Mouse (Mus musculus) thymus, postnatal 4 days (tissue): ENCODE results near the gene Fyn.

Source experiments
- DNase-seq: peaks from one replicate; pipeline ENCODE4 v3.0.0; 2021

Fyn gene

DNA sequence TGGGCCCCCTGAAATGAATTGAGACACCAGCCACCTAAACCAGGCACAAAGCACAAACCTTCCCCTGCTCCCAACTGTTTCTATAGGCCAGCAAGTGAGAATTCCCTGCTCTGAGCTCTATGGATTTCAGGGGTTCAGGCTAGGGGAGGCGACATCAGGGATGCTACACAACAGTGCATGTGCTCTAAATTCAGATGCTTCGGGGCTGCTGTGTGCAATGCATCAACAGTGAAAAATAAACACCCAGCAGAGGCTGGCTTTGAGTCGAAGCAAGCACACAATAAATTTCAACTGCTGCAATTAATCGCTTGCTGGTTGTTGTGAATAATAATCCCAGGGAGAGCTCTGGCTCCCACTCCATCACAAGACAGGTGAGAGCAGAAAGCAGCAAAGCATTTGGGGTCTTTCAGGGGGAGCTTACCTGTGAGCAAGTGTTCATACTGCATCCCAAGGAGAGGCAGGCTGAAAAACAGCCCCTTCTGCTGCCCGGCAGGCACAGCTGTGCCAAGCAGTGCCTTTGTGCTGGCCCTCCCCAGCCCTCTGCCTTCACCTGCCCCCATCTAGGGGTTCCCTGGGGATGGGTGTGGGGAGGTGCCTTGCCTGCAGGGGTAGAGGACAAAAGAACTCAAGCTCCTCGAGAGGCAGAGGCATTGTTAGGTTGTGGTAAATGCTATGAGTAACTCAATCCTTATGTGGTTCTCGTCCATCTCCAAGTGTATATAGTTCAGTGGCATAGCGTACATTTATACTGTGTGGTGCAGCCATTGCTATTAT is 219.5 kb downstream of the Fyn start:
- DNase-seq, result no peak

DNA sequence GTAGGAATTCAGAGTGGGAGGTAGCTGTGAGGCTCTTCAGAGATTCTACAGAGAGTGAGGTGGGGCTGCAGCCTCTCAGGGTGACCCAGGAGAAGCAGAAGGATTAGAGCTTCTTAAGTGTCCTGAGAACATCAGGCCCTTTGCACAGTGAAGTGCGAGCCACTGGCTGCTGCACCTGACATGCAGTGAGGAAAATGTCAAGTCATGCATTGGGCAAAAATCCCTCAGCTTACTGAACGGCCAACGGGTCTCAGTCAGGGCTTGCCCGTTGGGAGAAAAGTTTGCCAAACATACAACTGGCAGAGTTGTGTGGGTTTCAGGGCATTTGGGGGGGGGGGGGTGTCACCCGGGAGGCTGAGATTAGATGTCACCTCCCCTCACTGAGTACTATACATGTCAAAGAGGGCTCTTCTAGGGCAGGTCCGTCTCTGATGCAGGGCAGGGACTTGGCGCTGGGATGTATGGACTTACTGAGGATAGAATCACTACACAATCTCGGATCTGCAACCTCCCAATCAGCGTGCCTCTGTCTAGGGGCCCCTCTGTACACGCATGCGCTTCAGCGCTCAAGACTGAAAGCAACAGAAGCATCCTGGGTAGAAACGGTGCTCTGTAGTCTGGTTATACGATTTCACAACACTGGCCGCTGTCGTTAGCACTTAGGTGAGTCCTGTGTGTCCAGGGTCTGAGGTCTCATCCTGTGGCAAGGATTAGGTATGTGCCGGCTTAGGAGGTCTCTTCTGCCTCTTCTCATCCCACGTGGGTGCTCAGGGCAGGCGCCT is 221.3 kb downstream of the Fyn start:
- no peak for DNase-seq

DNA sequence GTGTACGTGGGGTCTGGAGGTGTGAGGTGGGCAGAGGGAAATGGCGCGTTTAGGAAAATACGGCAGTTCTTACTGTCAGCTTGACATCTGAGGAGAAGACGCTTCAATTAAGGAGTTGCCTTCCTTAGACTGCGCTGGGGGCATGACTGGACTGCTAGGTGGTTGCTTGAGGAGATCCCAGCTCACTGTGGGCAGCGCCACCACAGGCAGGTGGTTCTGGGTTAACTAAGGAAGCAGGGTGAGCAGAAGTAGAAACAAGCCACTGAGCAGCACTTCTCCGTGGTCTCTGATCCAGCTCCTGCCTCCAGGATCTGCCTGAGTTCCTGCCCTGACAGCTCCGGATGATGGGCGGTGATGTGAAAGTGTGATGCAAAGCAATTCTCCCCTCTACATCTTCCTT is 222.0 kb downstream of the Fyn start:
- no peak for DNase-seq

DNA sequence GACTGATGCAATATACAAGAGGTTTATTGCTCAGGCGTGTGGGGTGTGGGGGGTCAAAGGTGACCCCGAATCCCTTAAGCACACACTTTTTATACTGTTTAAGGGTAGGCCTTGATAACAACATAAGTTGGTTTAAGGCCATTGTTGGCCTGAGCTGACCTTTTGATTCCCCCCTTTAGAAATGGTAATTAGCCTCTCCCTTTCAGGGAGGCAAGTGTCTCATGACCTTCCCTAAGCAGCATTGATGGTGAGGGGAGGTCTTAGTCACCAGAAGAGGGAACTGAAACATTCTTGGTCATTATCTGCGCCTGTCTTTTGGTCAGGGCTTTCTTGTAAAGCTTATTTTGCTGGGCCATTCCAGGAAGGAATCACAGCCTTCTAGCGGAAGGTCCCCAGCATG is 223.8 kb downstream of the Fyn start:
- DNase-seq, result no peak

DNA sequence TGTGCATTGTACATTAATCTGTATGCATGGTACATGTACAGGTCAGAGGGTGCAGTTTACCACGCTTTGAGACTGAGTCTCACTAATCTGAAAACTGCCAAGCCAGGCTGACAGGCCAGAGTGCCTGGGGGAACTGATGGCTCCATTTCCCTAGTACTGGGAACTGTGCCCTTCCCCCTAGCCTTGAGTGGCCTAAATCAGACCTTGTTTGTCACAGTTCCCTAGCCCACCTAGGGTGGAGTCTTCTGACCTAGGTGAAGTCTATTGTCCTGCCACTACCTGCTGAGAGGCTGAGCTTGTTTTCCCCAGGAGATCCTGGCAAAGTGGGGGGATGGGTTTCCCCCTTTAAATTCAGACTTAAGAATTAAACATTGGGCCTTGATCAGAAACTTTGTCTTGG is 226.1 kb downstream of the Fyn start:
- DNase-seq, result no peak

DNA sequence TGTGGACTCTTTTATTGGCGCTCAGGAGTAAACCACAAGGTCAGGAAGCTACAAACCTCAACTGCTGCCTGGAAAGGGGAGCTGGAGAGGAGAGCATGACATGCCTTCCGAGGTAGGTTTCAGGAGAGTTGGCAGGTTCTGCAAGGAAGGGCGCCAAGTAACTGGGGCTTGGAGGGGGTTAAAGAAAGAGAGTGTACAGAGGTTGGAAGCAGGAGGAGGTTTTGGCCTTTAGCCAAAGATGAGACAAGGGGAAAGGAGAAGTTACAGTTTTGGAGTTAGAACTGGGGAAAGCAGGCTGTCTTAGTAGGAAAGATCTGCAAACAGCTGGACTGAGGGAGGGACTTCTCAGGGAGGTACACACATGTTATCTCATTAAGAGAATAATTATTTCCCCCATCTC is 227.2 kb downstream of the Fyn start:
- no peak for DNase-seq

DNA sequence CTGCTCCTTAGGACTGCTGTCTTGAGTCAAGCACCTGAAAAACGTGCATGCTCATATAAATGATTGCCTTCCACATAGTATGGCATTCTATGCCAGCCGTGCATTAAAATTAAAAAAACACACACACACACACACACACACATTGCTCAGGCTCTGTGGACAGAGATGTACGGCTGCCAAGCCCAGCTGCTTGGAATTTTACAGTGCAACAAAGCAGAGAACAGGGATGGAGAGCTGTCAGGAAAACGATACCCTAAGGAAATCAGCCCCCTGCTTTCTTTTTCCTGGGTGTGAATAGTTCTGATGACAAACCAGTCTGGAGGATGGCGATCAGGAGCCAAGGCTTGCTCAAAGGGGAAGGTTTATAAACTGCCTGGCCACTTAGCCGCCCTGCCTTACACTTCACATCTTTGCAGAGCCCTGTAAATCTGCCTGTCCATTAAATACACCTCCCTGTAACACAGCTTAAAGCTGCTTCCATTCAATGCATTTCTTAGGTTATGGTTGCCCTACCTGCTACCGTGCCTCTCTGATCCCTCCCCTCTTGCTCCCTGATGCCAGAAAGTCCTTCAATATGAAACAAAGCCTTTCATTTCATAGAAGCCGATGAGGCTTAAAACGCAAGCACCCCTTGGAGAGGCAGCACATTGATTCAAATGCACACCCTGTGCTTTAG is 228.6 kb downstream of the Fyn start:
- no peak for DNase-seq

DNA sequence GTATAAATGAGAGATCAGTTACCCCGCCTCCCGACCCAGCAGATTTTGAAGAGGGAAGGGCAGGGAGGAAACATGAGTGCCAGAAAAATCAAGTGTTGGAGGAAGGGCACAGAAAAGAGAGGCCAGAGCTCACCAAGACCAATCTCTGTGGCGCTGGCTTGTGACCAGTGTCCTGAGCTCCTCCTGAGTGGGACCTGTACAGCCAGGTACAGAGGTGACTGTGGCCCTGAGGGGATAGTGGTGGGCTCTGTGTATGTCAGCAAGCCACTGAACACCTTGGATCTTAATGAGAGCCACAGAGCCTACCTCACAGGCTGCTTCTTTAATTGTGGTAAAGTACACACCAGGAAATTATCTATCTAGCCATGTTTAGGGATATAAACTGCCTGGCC is 229.1 kb downstream of the Fyn start:
- no peak for DNase-seq

DNA sequence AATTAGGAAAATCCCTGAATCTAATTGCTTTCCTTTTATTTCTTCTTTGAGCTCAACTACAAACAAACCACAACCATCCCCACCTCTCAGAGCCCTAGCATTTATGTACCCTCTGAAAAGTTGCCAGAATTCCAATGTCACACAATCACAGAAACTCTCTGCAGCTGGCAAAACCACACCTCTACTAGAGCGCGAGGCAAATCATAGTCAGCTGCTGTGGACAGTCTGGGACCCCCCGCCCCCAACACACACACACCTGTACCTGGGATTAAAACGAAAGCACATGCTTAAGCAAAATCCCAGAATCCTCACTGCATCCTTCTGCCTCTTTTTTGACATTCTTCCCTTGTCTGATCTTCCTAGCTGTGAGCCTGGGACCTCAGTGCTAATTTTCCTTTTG is 230.9 kb downstream of the Fyn start:
- no peak for DNase-seq

DNA sequence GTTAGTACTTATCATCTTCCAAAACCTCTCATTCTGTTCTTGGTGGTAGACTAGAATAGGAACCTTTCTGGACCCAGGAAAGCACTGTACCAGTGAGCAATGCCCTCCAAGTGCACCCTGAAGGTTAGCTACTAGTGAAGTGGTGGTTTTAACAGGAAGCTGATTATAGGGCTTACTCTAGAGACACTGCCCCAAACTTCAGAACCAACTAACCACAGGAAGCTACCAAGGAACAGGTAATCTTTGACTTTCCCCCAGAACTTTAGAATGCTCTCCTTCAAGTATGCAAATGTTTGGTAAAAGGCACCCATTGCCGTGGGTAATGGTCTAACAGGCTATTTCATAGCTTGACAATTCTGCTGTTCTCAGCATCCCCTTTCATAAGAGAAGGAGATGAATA is 231.5 kb downstream of the Fyn start:
- no peak for DNase-seq

DNA sequence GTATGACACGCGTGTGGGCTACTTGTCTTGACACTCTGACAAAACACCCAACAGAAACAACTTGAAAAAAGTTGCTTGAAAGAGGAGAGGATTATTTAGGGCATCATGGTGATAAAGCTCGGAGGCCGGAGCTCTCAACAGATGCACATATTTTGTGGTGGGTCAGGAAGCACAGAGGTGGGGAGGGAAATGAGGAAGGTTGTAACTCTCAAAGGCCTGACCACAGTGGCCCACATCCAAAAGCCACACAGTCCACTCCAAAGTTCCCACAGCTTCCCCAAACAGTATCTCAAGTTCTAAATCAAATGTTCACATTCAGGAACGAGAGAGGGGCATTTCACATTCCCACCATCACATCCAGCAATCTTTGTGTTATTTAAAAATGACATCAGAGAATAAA is 232.4 kb downstream of the Fyn start:
- no peak for DNase-seq

DNA sequence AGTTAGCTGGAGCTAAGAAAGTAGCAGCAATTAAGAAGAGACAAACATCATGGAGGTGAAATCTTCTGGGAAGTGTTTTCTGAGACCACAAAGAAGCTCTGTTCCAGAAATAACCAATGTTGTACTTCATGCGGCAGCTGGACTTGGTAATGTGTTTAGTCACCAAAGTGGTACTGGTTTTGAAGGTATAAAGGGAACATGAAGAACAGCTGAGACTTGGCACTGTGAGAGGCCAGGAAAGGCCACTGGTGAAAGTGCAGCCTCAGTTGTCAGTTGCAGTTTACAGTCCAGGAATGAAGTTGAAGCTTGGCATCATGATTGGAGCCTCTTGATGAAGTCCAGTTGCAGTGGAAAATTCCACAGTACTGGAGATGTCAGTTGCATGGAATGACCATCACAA is 237.8 kb downstream of the Fyn start:
- DNase-seq, result no peak

DNA sequence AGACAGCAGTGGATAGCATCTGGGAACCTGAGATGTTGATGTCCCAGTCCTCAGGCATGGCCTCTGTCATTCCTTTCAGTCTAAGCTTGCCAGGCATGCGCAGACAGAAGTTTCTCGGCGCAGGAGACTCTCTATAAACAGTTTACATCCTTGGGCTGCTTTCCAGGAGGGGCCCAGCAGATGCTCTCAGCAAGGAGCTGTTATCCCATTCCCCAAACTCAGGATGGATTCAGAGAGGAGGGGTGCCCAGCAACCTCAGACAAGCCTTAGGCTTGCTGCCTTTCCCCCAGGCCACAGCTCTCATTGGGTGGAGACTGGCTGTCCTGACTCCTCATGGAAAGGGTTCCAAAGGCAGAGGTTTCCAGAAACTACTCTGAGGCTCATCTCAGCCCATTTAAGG is 242.6 kb downstream of the Fyn start:
- no peak for DNase-seq

DNA sequence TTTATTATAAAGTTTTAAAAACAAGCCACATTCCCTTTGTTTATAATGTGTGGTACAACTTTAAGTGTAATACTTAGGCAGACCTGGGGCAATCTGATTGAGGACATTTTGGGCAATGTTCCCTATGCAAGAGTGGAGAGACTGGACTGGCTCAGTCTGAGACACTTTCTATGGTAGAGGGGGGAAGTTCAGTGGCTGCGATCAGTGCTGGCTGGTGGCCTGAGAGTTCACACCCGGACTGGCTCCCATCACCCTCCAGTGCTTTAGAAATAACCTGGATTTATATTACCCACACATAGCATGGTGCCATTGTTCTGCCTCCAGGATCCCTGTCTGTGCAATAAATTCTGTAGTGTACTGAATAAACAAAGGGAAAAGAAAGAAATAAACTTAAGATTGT is 243.5 kb downstream of the Fyn start:
- no peak for DNase-seq

DNA sequence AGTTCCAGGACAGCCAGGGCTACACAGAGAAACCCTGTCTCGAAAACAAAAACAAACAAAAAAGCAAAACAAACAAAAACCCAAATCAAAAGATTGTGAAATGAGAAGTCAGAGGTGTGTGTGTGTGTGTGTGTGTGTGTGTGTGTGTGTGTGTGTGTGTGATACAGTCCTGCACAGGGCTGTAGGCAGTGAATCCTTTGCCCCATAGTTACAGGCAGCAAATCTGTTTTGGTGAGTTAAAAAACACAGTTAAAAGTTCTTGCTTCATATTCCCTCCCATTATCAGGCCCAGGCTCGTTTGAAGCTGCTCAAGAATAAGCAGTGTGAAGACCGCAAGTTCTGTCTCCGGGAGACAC is 244.0 kb downstream of the Fyn start, which contains the start of gene Traf3ip2:
Gene Traf3ip2, plus strand, starts transcription at position 302 of the 356 bp plus-strand sequence.
- DNase-seq, result no peak

DNA sequence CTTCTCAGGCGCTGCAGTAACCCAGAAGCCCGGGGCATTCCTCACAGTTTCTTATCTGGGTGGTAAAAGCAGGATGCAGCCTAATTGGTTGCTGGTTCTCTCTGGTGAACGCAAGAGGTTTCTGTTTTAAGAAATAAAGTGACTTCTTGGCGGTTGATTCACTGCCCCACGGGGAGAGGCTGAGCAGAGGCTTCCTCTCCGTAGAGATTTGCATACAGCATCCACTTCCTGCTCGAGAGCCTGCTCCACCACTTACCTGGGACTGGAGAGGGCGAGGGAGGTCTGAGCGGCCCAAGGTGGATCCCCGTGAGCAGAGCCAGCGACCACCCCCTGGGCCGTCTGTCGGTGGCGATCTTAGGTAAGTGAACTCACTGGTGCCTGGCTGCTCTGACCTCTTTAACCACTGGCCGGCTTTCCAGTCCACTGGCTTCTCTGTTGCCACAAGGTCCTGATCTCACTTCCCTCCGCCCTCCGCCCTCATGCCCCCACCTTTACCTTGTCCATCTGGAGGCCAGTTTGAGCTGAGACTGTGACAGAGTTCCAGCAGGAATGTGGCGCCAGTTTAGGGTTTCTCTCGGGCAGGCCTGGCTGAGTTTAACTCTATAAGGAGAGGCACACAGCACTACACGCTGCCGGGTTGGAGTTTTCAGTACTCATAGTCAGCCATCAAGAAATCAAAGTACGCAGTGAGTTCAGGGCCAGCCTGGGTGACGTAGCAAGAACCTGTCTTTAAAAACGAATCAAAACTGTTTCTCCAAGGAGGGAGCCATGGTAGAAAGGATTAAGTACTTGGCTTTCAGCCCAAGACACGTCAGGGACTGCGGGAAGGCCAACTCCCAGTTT is 244.6 kb downstream of the Fyn start:
- DNase-seq, result peak; percentile 69

DNA sequence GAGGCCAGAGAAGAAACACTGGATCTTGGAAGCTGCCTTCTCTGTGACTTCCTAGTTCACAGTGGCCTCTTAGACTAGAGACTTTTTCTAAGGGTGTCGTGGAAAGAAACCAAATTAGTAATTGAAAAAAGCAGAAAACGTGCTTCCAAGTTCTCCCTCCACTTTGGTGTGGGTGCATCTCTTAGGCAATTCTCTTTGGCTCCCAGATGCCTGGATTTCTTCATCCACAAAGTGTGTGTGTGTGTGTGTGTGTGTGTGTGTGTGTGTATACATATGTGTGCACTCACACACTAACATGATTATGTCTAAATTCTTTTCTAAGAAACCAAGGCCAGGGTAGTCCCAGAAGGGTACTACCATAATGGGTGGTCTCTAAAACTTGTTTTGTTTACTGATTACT is 245.3 kb downstream of the Fyn start:
- DNase-seq, result no peak

DNA sequence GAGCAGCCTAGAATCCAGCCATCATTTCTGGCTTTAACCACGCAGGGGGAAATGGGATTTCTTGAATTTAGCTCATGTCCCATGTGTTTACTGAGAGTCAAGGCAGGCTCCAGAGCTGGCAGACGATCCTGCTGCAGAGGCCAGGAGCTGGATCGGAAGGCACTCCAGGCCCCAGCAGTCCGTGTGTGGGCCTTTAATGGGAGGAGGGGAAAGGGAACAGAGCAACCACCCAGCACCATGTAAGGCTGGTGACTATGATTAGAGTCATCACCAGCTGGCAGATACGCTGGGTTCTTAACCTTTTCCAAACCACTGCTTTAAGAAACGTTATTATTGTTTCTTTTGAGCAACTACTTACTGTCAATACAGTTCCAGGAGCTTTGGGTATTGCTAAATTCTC is 246.0 kb downstream of the Fyn start:
- no peak for DNase-seq
